Mouse (Mus musculus): ENCODE measurements around the gene Mrap2. TPM values are rescaled to one million over a fixed set of nuclear protein-coding genes. Genes with fewer than 3 reads are reported as not detected.

The Mrap2 gene
- 0.53 TPM for polyA plus RNA-seq (2014; fragmentation: Illumina TruSeq; extraction: RNeasy Lipid Tissue Mini Kit (QIAGEN cat#74804); ENCODE audit: low read depth, low replicate concordance)

DNA sequence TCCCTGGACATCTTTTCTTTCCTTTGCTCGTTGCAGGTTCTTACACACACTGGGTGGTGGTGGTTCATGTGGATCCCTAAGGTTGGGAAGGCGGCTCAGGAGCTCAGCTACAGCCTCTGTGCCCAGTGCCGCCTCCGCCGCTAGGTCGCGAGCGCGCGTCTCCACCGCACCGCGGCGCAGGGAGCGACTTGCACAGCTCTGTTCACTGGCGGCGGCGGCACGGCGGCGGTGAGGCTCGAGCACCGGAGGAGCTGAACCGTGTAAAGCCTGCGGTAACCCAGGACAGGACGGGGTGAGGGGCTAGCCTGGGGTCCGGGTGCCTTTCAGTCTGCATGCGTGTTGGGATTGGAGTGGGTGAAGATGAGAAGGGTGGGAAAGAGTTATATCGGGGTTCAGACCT is at the start of gene Mrap2:
Gene Mrap2 (plus strand): TSS at position 201 of the 400 bp plus-strand sequence.

Other genes with a start within 250 kb of the Mrap2 start
- not detected for gene Ripply2, start 128.8 kb upstream of the Mrap2 start, polyA plus RNA-seq (2014; fragmentation: Illumina TruSeq; extraction: RNeasy Lipid Tissue Mini Kit (QIAGEN cat#74804); ENCODE audit: low read depth, low replicate concordance)
- 150 TPM for gene Cyb5r4, start 122.3 kb upstream of the Mrap2 start, polyA plus RNA-seq (2014; fragmentation: Illumina TruSeq; extraction: RNeasy Lipid Tissue Mini Kit (QIAGEN cat#74804); ENCODE audit: low read depth, low replicate concordance)
- 9.3 TPM for gene Cep162, start 111.2 kb downstream of the Mrap2 start, polyA plus RNA-seq (2014; fragmentation: Illumina TruSeq; extraction: RNeasy Lipid Tissue Mini Kit (QIAGEN cat#74804); ENCODE audit: low read depth, low replicate concordance)